Mouse (Mus musculus) pancreas, adult 10 weeks (tissue): Measurements from ENCODE around the gene Arhgap6. TPM values are rescaled to one million over a fixed set of nuclear protein-coding genes. Genes with fewer than 3 reads are reported as not detected.

Experiments
- polyA plus RNA-seq: library from polyadenylated mRNA; stranded (reverse); fragments of 350-450 nt; fragmentation: Illumina TruSeq; extraction: RNeasy Lipid Tissue Mini Kit (QIAGEN cat#74804); gene quantifications from one replicate; pipeline ENCODE4 v1.2.3, GENCODE M21; 2015; ENCODE audit warnings: low read depth, low replicate concordance; ENCODE audit not compliant: insufficient read depth

Arhgap6 gene
- polyA plus RNA-seq, result 1.8 TPM

GRCm38 (mm10) chrX:168794974-168795858, at the start of gene Arhgap6:
Gene Arhgap6 (plus strand): TSS chrX:168795099.

GRCm38 (mm10) chrX:169187100-169187499, 392.2 kb downstream of the Arhgap6 start, which contains the start of gene Amelx:
Gene Amelx (minus strand): TSS chrX:169187200.

GRCm38 (mm10) chrX:169319945-169320667, 525.2 kb downstream of the Arhgap6 start, which contains the start of gene Hccs:
Gene Hccs (minus strand): TSS chrX:169320372.

Other genes with a start within 250 kb of the Arhgap6 start
- not detected for gene Frmpd4, start 217.9 kb upstream of the Arhgap6 start, polyA plus RNA-seq
- gene Msl3, start 121.2 kb upstream of the Arhgap6 start, polyA plus RNA-seq, result 7.6 TPM